33 mouse cellular contexts compared by ENCODE assay signal in genomic region chr9:114462569-114462968, GRCm38 (mm10). TPM values are rescaled to one million over a fixed set of nuclear protein-coding genes. Genes with fewer than 3 reads are reported as not detected.
DNase-seq lines count a peak whose midpoint lies in the region; ATAC-seq and TF ChIP-seq lines count a peak whose summit lies in the region.
"Had no signal": no experiment of that assay in that cellular context is flagged by ENCODE, and none has a peak within 500 bp of the region (broad histone marks: within the 10 kb centered on the region; RNA-seq: fewer than 3 reads in every experiment).

No protein-coding gene starts in this region.

- peak; percentile 28 for DNase-seq in thymus, postnatal 25 days
- DNase-seq in thymus, postnatal 0 days (ENCODE audit: low spot score) = no peak
- DNase-seq in kidney, adult 8-10 months = no peak
- DNase-seq in gastrocnemius, adult 2 months = no peak
- DNase-seq: adrenal gland, adult 8-10 months; adrenal gland, postnatal 25 days; cerebellum, adult 11-12 months; cerebellum, adult 8-10 months; cerebellum, postnatal 10 days; cerebellum, postnatal 36 days; embryo, embryonic 11 days; gastrocnemius, postnatal 10 days; gastrocnemius, postnatal 36 days; heart, adult 2 months; heart, postnatal 14 days; heart, postnatal 4 days had no signal

- TF ChIP-seq CTCF in gastrocnemius, adult 2 months (IDR thresholded peaks at IDR 0.05) = no peak

- H3K27ac ChIP-seq in gastrocnemius, adult 2 months = no peak overlapping the region
- H3K27ac ChIP-seq: embryonic facial prominence, embryonic 10.5 days; embryonic facial prominence, embryonic 13.5 days; forebrain, embryonic 12.5 days; forebrain, embryonic 15.5 days; heart, adult 2 months; heart, embryonic 10.5 days; heart, embryonic 13.5 days; hindbrain, embryonic 14.5 days; hindbrain, postnatal 0 days had no signal

- H3K4me3 ChIP-seq in gastrocnemius, adult 2 months = no peak overlapping the region
- H3K4me3 ChIP-seq: embryonic facial prominence, embryonic 10.5 days; embryonic facial prominence, embryonic 13.5 days; erythroblast, embryonic 14.5 days; forebrain, embryonic 12.5 days; forebrain, embryonic 15.5 days; heart, adult 2 months; heart, embryonic 10.5 days; heart, embryonic 13.5 days had no signal

- ATAC-seq in CD4-positive, CD25-positive, alpha-beta regulatory T cell, adult 4 months = peak; percentile 71
- peak; percentile 79 for ATAC-seq in inflammation-experienced regulatory T-cells, adult 6 months
- ATAC-seq: forebrain, embryonic 15.5 days; hindbrain, postnatal 0 days had no signal

- intact Hi-C loops in gastrocnemius, adult 2 months (cut with DNase I) = no loop called here

RNA-seq across cellular contexts. Expression of gene Ccr4, which starts 42.1 kb away (rescaled TPM):
- polyA plus RNA-seq in thymus, postnatal 0 days (2015; fragmentation: Nextera tagmentation; extraction: Ambion mirVana) = 20.7 and 21.9 TPM in 2 replicates
- polyA plus RNA-seq in CD4-positive, CD25-positive, alpha-beta regulatory T cell, adult 4 months (2017; shearing (Covaris generic)) = 10 to 100 TPM; 27.8 to 29.8 TPM
- 10 to 100 TPM; 16.1 to 24.9 (median 17.5) TPM for polyA plus RNA-seq in inflammation-experienced regulatory T-cells, adult 6 months (2017; shearing (Covaris generic))
- not detected for total RNA-seq in gastrocnemius, adult 2 months (2021)
- total RNA-seq: adrenal gland, adult 8-10 months; adrenal gland, postnatal 25 days; gastrocnemius, postnatal 10 days; gastrocnemius, postnatal 36 days; granulocyte monocyte progenitor cell, adult 5-6 weeks; heart, adult 2 months; heart, postnatal 4 days; hindbrain, postnatal 0 days; MEL had no signal
- polyA plus RNA-seq: brain, embryonic 14.5 days; C2C12; cortical plate, adult 2 months; erythroblast, embryonic 14.5 days; forebrain, embryonic 12.5 days; forebrain, embryonic 15.5 days; heart, adult 2 months; heart, embryonic 10.5 days; heart, embryonic 13.5 days; hindbrain, embryonic 11.5 days; hindbrain, embryonic 14.5 days; hindbrain, postnatal 0 days had no signal

RNA-seq across cellular contexts. Expression of gene C130032M10Rik, which starts 52.9 kb away (rescaled TPM):
- polyA plus RNA-seq in thymus, postnatal 0 days (2015; fragmentation: Nextera tagmentation; extraction: Ambion mirVana) = not detected in 2 replicates
- not detected for polyA plus RNA-seq in CD4-positive, CD25-positive, alpha-beta regulatory T cell, adult 4 months (2017; shearing (Covaris generic))
- polyA plus RNA-seq in inflammation-experienced regulatory T-cells, adult 6 months (2017; shearing (Covaris generic)) = not detected
- total RNA-seq in gastrocnemius, adult 2 months (2021) = not detected
- total RNA-seq: adrenal gland, postnatal 25 days; gastrocnemius, postnatal 10 days; gastrocnemius, postnatal 36 days; granulocyte monocyte progenitor cell, adult 5-6 weeks; heart, adult 2 months; heart, postnatal 14 days; heart, postnatal 4 days; hindbrain, postnatal 0 days; MEL had no signal
- polyA plus RNA-seq: brain, embryonic 14.5 days; C2C12; cortical plate, adult 2 months; erythroblast, embryonic 14.5 days; forebrain, embryonic 12.5 days; forebrain, embryonic 15.5 days; heart, adult 2 months; hindbrain, embryonic 11.5 days; hindbrain, embryonic 14.5 days; hindbrain, postnatal 0 days had no signal
